Mouse (Mus musculus): ENCODE results near the gene Smim15.

DNA sequence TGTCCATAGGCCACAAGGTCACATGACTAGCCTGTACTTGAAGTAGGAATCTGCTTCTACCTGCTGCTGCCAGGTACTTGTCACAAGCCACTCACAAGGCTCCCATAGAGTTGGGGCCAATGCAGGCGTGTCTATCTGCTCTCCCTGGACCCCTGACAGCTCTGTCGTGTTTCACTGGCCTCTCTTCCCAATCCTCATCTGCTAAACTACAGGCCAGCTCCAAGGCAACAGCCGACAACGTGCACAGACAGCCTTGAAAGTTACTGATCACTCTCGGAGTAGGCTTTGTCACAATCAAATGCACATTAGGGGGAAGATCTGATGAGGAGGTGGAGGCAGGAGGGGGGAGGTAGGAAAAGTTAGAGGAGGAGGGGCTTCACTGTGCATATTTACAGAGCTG lies 18.7 kb downstream of the Smim15 start:
- TF ChIP-seq TAL1 (IDR thresholded peaks at IDR 0.05; ENCODE audit: low read length): no peak
- TF ChIP-seq GATA1 (IDR thresholded peaks at IDR 0.05; ENCODE audit: low read length): no peak
